Mouse (Mus musculus): ENCODE results near the gene Ampd2. TPM values are rescaled to one million over a fixed set of nuclear protein-coding genes. Genes with fewer than 3 reads are reported as not detected.
A peak's percentile ranks its signal among the peaks of the same experiment; 100 is the strongest.

Ampd2 gene
- polyA plus RNA-seq, 1 experiment from 2014 or later, result 51.2 TPM

GRCm38 (mm10) chr3:108094146-108094545, 7.7 kb upstream of the Ampd2 start:
- Histone ChIP-seq H3K27me3 (replicated peaks) (no peaks in the 10 kb centered on the region), H3K9me3 (no peaks in the 10 kb centered on the region), H3K9ac (no peak overlapping the region), H3K27ac (no peak overlapping the region), H3K4me1 (no peaks in the 10 kb centered on the region), H3K36me3 (no peaks in the 10 kb centered on the region), H3K4me2 (replicated peaks) (no peak overlapping the region), H3K4me3 (no peak overlapping the region)
- ATAC-seq (ENCODE audit: low FRiP score, low read depth), result no peak
- WGBS, result 97% methylated on average over 1 of the region's 1 CpGs

- no peaks in the 10 kb centered on the region for H3K27me3 ChIP-seq (replicated peaks)
- no peaks in the 10 kb centered on the region for H3K36me3 ChIP-seq
- H3K4me3 ChIP-seq, result no peak overlapping the region
- peaks cover 3% of the 10 kb centered on the region; the same call in 1 of the 2 replicates for H3K4me1 ChIP-seq
- H3K9ac ChIP-seq, result no peak overlapping the region
- 78% methylated on average over 6 of the region's 6 CpGs for WGBS
- H3K27ac ChIP-seq, result no peak overlapping the region
- ATAC-seq (ENCODE audit: low FRiP score, low read depth), result no peak
- no peaks in the 10 kb centered on the region for H3K9me3 ChIP-seq
- no peak overlapping the region for H3K4me2 ChIP-seq (replicated peaks)
These were observed 6.9 kb upstream of the Ampd2 start for GRCm38 (mm10) chr3:108093306-108093705.

GRCm38 (mm10) chr3:108092536-108093115, 6.2 kb upstream of the Ampd2 start, which contains the start of gene Gnat2:
Gnat2 (plus strand) TSS chr3:108092789.
- H3K27me3 ChIP-seq (replicated peaks), result no peaks in the 10 kb centered on the region

GRCm38 (mm10) chr3:108092030-108092429, 5.6 kb upstream of the Ampd2 start:
- 67% methylated on average over 6 of the region's 6 CpGs for WGBS
- Histone ChIP-seq H3K36me3 (no peaks in the 10 kb centered on the region), H3K27ac (no peak overlapping the region), H3K27me3 (replicated peaks) (no peaks in the 10 kb centered on the region), H3K9me3 (no peaks in the 10 kb centered on the region), H3K9ac (no peak overlapping the region), H3K4me3 (no peak overlapping the region), H3K4me2 (replicated peaks) (no peak overlapping the region), H3K4me1 (peaks cover 6% of the 10 kb centered on the region; the same call in 1 of the 2 replicates)
- ATAC-seq (ENCODE audit: low FRiP score, low read depth), result no peak

More at GRCm38 (mm10) chr3:108092536-108093115, 6.2 kb upstream of the Ampd2 start, which contains the start of gene Gnat2:
- Histone ChIP-seq H3K36me3 (no peaks in the 10 kb centered on the region), H3K4me3 (no peak within 1 kb of the TSS), H3K9ac (no peak within 1 kb of the TSS), H3K4me1 (peaks cover 3% of the 10 kb centered on the region; the same call in 1 of the 2 replicates), H3K9me3 (no peaks in the 10 kb centered on the region), H3K4me2 (replicated peaks) (no peak within 1 kb of the TSS), H3K27ac (no peak within 1 kb of the TSS)
- no peak for ATAC-seq (ENCODE audit: low FRiP score, low read depth)
- 87% methylated on average over 15 of the region's 15 CpGs for WGBS

- H3K27ac ChIP-seq, result no peak overlapping the region
- H3K9me3 ChIP-seq, result no peaks in the 10 kb centered on the region
- H3K4me3 ChIP-seq, result no peak overlapping the region
- no peak overlapping the region for H3K9ac ChIP-seq
- no peak for ATAC-seq (ENCODE audit: low FRiP score, low read depth)
- H3K36me3 ChIP-seq, result no peaks in the 10 kb centered on the region
- H3K27me3 ChIP-seq (replicated peaks), result no peaks in the 10 kb centered on the region
- WGBS, result 75% methylated on average over 2 of the region's 2 CpGs
- H3K4me2 ChIP-seq (replicated peaks), result no peak overlapping the region
- peaks cover 19% of the 10 kb centered on the region for H3K4me1 ChIP-seq
These were observed 4.1 kb upstream of the Ampd2 start for GRCm38 (mm10) chr3:108090561-108090960.

GRCm38 (mm10) chr3:108089916-108090315, 3.5 kb upstream of the Ampd2 start:
- H3K4me3 ChIP-seq, result no peak overlapping the region
- WGBS, result 36% methylated on average over 2 of the region's 2 CpGs

GRCm38 (mm10) chr3:108088842-108089380, 2.5 kb upstream of the Ampd2 start:
- WGBS, result 51% methylated on average over 5 of the region's 5 CpGs
- no peak overlapping the region for H3K4me3 ChIP-seq
- H3K27ac ChIP-seq, result no peak overlapping the region
- H3K36me3 ChIP-seq, result no peaks in the 10 kb centered on the region
- peaks cover 33% of the 10 kb centered on the region for H3K4me1 ChIP-seq
- H3K9me3 ChIP-seq, result no peaks in the 10 kb centered on the region
- no peak overlapping the region for H3K4me2 ChIP-seq (replicated peaks)
- no peaks in the 10 kb centered on the region for H3K27me3 ChIP-seq (replicated peaks)
- ATAC-seq (ENCODE audit: low FRiP score, low read depth), result no peak
- H3K9ac ChIP-seq, result no peak overlapping the region

More at GRCm38 (mm10) chr3:108089916-108090315, 3.5 kb upstream of the Ampd2 start:
- Histone ChIP-seq H3K9me3 (no peaks in the 10 kb centered on the region), H3K9ac (no peak overlapping the region), H3K4me1 (peaks cover 23% of the 10 kb centered on the region), H3K4me2 (replicated peaks) (no peak overlapping the region), H3K27me3 (replicated peaks) (no peaks in the 10 kb centered on the region), H3K36me3 (no peaks in the 10 kb centered on the region), H3K27ac (no peak overlapping the region)
- ATAC-seq (ENCODE audit: low FRiP score, low read depth), result no peak

GRCm38 (mm10) chr3:108087329-108087728, 878 bp upstream of the Ampd2 start:
- H3K27ac ChIP-seq, result no peak overlapping the region
- 0 out of 2 replicates have a peak overlapping the region, but pooled peaks have one; percentile 100 for H3K4me2 ChIP-seq (replicated peaks)
- WGBS, result 88% methylated on average over 3 of the region's 3 CpGs
- H3K9me3 ChIP-seq, result no peaks in the 10 kb centered on the region
- no peak for ATAC-seq (ENCODE audit: low FRiP score, low read depth)
- no peak overlapping the region for H3K4me3 ChIP-seq
- H3K27me3 ChIP-seq (replicated peaks), result no peaks in the 10 kb centered on the region
- no peaks in the 10 kb centered on the region for H3K36me3 ChIP-seq
- no peak overlapping the region for H3K9ac ChIP-seq
- peaks cover 47% of the 10 kb centered on the region for H3K4me1 ChIP-seq

GRCm38 (mm10) chr3:108085721-108086469, 556 bp downstream of the Ampd2 start:
- H3K4me3 ChIP-seq, result peak overlapping the region; percentile 61
- peaks cover 53% of the 10 kb centered on the region for H3K4me1 ChIP-seq
- under 1% methylated on average over 31 of the region's 31 CpGs for WGBS
- peak overlapping the region; percentile 73 for H3K9ac ChIP-seq
- ATAC-seq (ENCODE audit: low FRiP score, low read depth), result peak; percentile 57
- H3K9me3 ChIP-seq, result no peaks in the 10 kb centered on the region
- no peaks in the 10 kb centered on the region for H3K36me3 ChIP-seq
- H3K27ac ChIP-seq, result peak overlapping the region; percentile 29
- peak overlapping the region; percentile 100 for H3K4me2 ChIP-seq (replicated peaks)
- no peaks in the 10 kb centered on the region for H3K27me3 ChIP-seq (replicated peaks)

GRCm38 (mm10) chr3:108085281-108085720, 1.1 kb downstream of the Ampd2 start:
- H3K27ac ChIP-seq, result peak overlapping the region; percentile 29
- peak; percentile 86 for ATAC-seq (ENCODE audit: low FRiP score, low read depth)
- under 1% methylated on average over 14 of the region's 14 CpGs for WGBS
- peak overlapping the region; percentile 73 for H3K9ac ChIP-seq
- no peaks in the 10 kb centered on the region for H3K27me3 ChIP-seq (replicated peaks)
- H3K36me3 ChIP-seq, result peaks cover under 1% of the 10 kb centered on the region; the same call in 1 of the 2 replicates
- H3K4me3 ChIP-seq, result peak overlapping the region; percentile 61
- peaks cover 53% of the 10 kb centered on the region for H3K4me1 ChIP-seq
- H3K9me3 ChIP-seq, result no peaks in the 10 kb centered on the region
- H3K4me2 ChIP-seq (replicated peaks), result peak overlapping the region; percentile 100

GRCm38 (mm10) chr3:108084767-108085270, 1.6 kb downstream of the Ampd2 start:
- Histone ChIP-seq H3K9me3 (no peaks in the 10 kb centered on the region), H3K4me3 (peak overlapping the region; percentile 61), H3K36me3 (peaks cover 5% of the 10 kb centered on the region; the same call in 1 of the 2 replicates), H3K4me1 (peaks cover 53% of the 10 kb centered on the region), H3K4me2 (replicated peaks) (peak overlapping the region; percentile 100), H3K9ac (peak overlapping the region; percentile 73), H3K27me3 (replicated peaks) (no peaks in the 10 kb centered on the region), H3K27ac (peak overlapping the region; percentile 29; the same call in 1 of the 2 replicates)
- 20% methylated on average over 13 of the region's 13 CpGs for WGBS
- peak; percentile 23; the same call in 1 of the 2 replicates for ATAC-seq (ENCODE audit: low FRiP score, low read depth)

- Histone ChIP-seq H3K36me3 (peaks cover 14% of the 10 kb centered on the region), H3K4me2 (replicated peaks) (peak overlapping the region; percentile 100), H3K9me3 (no peaks in the 10 kb centered on the region), H3K9ac (no peak overlapping the region), H3K27ac (no peak overlapping the region), H3K4me1 (peaks cover 52% of the 10 kb centered on the region), H3K4me3 (peak overlapping the region; percentile 61; the same call in 1 of the 2 replicates), H3K27me3 (replicated peaks) (no peaks in the 10 kb centered on the region)
- no peak for ATAC-seq (ENCODE audit: low FRiP score, low read depth)
- 77% methylated on average over 4 of the region's 4 CpGs for WGBS
These were observed 2.5 kb downstream of the Ampd2 start for GRCm38 (mm10) chr3:108083904-108084407.
